Mouse (Mus musculus) forebrain, embryonic 12.5 days (tissue): ENCODE measurements around the gene Cdc42. TPM values are rescaled to one million over a fixed set of nuclear protein-coding genes. Genes with fewer than 3 reads are reported as not detected.

Source experiments
- ATAC-seq: fragments of 200-750 bp; cut with Nextera tagmentation; 2 replicates; pipeline ENCODE4 v1.8.0; 2017; ENCODE audit warnings: moderate TSS enrichment; ENCODE audit not compliant: low FRiP score
- H3K27ac ChIP-seq: fragments of 300-500 bp; sonication (generic); 2 replicates; pipeline ENCODE4 v1.5.1; 2016; ENCODE audit warnings: mild to moderate bottlenecking
- H3K27me3 ChIP-seq: fragments of 300-500 bp; sonication (generic); 2 replicates; pipeline ENCODE4 v1.6.1; 2016; ENCODE audit warnings: mild to moderate bottlenecking
- H3K36me3 ChIP-seq: fragments of 300-500 bp; sonication (generic); replicated peaks from 2 replicates; pipeline ENCODE4 v1.6.1; 2016; ENCODE audit warnings: mild to moderate bottlenecking
- H3K4me1 ChIP-seq: fragments of 300-500 bp; sonication (generic); 2 replicates; pipeline ENCODE4 v1.6.1; 2016
- H3K4me2 ChIP-seq: fragments of 300-500 bp; sonication (generic); 2 replicates; pipeline ENCODE4 v1.6.1; 2016; ENCODE audit warnings: mild to moderate bottlenecking, moderate library complexity
- H3K4me3 ChIP-seq: fragments of 300-500 bp; sonication (generic); replicated peaks from 2 replicates; pipeline ENCODE4 v1.5.1; 2016; ENCODE audit warnings: mild to moderate bottlenecking
- H3K9ac ChIP-seq: fragments of 300-500 bp; sonication (generic); 2 replicates; pipeline ENCODE4 v1.6.1; 2016; ENCODE audit warnings: mild to moderate bottlenecking
- H3K9me3 ChIP-seq: fragments of 300-500 bp; sonication (generic); 2 replicates; pipeline ENCODE4 v1.6.1; 2016
- WGBS: fragments of 180-500 bp; shearing (Covaris S2); methylation state at CpG from one replicate; pipeline ENCODE4 v1.1.7; 2016; 5-methylcytosine and 5-hydroxymethylcytosine counted together
- polyA plus RNA-seq: library from polyadenylated mRNA; unstranded; fragments of >200 nt; fragmentation: Nextera tagmentation; extraction: Ambion mirVana; gene quantifications from 2 replicates; pipeline ENCODE4 v1.2.1, GENCODE M21; 2016

The Cdc42 gene
- polyA plus RNA-seq, 1 experiment from 2014 or later, result 584 TPM

DNA sequence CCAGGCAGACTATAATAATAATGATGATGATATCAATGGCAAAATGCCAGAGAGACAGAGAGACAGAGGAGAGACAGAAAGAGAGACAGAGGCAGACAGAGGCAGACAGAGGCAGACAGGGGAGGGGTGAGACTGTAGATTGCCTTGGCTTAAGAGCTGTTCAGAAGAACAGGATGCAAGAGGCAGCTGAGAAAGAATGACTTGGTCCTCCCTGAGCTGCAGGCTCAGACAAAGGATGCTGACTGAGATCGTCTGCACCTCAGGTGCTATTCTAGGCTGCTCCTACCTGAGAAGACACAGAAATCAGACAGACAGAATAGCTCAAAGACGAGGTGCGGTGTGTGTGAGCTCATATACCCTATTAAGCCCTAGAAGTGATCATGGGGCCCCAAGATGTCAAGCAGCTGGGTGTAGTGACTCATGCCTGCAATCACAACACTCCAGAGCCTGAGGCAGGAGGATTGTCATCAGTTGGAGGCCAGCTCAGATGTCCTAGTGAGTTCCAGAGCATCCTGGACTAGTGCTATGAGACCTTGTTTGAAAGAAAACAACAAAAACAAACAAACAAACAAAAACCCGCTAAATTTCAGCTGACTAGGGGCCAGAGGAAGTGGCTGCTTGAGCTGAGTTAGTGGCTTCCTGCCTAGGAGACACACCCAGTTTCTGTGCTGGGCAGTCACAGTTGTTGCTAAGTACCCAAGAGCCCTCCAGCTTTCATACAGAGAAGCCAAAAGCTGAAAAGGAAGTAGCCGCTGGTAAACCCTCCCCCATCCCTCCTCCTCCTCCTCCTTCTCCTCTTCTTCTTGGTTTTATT lies 10.0 kb upstream of the Cdc42 start:
- H3K4me1 ChIP-seq, result peaks cover 12% of the 10 kb centered on the region
- no peak overlapping the region for H3K4me2 ChIP-seq
- H3K9ac ChIP-seq, result no peak overlapping the region; the same call in 1 of the 2 replicates
- no peak for ATAC-seq
- 57% methylated on average over 5 of the region's 5 CpGs for WGBS
- H3K27me3 ChIP-seq, result no peaks in the 10 kb centered on the region
- no peaks in the 10 kb centered on the region for H3K9me3 ChIP-seq
- no peaks in the 10 kb centered on the region for H3K36me3 ChIP-seq
- H3K4me3 ChIP-seq, result no peak overlapping the region
- H3K27ac ChIP-seq, result no peak overlapping the region

DNA sequence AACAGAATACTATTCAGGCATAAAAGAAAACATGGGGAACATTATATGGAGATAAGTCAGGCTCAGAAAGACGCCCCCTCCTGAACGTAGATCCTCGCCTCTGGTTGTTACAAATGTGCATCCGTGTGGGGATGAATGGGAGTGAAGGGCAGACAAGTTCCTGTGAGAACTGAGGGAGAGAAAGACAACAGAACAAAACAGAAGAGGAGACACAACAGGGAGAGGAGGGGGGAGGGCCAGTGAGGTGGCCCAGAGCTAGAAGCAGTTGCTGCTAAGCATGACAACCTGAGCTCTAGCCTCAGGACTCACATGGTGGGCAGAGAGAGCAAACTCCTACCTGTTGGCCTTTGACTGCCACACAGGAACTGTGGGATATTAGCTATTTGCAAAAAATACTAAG lies 8.6 kb upstream of the Cdc42 start:
- Histone ChIP-seq H3K4me3 (no peak overlapping the region), H3K4me2 (no peak overlapping the region), H3K4me1 (peaks cover 12% of the 10 kb centered on the region), H3K9me3 (no peaks in the 10 kb centered on the region), H3K9ac (no peak overlapping the region), H3K27ac (no peak overlapping the region), H3K36me3 (no peaks in the 10 kb centered on the region), H3K27me3 (no peaks in the 10 kb centered on the region)
- no peak for ATAC-seq
- WGBS, result 82% methylated on average over 4 of the region's 4 CpGs

DNA sequence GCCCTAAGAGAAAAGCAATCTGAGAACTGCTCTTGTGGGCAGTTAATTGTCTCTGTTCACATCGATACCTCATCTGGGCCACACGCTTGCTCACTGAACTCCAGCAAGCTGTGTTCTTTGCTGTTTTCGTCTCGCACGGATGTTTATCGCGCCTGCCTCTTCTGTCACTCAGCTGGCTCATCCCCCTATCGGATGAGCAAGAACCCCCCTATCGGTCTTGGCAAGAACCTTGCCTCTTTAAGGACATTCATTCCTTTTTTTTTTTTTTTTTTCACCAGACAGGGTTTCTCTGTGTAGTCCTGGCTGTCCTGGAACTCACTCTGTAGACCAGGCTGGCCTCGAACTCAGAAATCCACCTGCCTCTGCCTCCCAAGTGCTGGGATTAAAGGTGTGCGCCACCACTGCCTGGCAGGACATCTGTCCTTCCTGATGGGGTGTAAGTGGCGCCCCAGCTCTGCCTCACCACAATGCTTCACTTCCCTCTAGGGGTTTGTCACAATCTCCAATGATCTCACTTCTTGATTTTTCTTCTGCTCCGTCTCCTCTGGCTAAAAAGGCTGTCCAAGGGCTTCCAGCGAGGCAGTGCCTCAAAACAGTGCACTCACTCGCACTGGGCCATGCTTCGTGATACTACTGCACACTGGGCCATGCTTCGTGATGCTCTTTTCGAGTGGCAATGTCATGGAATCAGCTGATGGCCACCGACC lies 8.0 kb upstream of the Cdc42 start:
- H3K4me2 ChIP-seq, result no peak overlapping the region
- no peaks in the 10 kb centered on the region for H3K9me3 ChIP-seq
- WGBS, result 88% methylated on average over 19 of the region's 19 CpGs
- no peak overlapping the region for H3K9ac ChIP-seq
- H3K27ac ChIP-seq, result no peak overlapping the region
- H3K4me3 ChIP-seq, result no peak overlapping the region
- no peaks in the 10 kb centered on the region for H3K27me3 ChIP-seq
- H3K36me3 ChIP-seq, result no peaks in the 10 kb centered on the region
- H3K4me1 ChIP-seq, result peaks cover 10% of the 10 kb centered on the region
- ATAC-seq, result no peak

GRCm38 (mm10) chr4:137364826-137365225 lies 7.3 kb upstream of the Cdc42 start:
- Histone ChIP-seq H3K27ac (no peak overlapping the region), H3K36me3 (no peaks in the 10 kb centered on the region), H3K4me3 (no peak overlapping the region), H3K9me3 (no peaks in the 10 kb centered on the region), H3K27me3 (no peaks in the 10 kb centered on the region), H3K9ac (no peak overlapping the region), H3K4me1 (peaks cover 4% of the 10 kb centered on the region), H3K4me2 (no peak overlapping the region)
- 92% methylated on average over 6 of the region's 6 CpGs for WGBS
- ATAC-seq, result no peak

- no peak overlapping the region for H3K4me3 ChIP-seq
- H3K4me1 ChIP-seq, result peaks cover 5% of the 10 kb centered on the region
- 73% methylated on average over 3 of the region's 3 CpGs for WGBS
- H3K9me3 ChIP-seq, result no peaks in the 10 kb centered on the region
- H3K9ac ChIP-seq, result no peak overlapping the region
- no peak overlapping the region for H3K4me2 ChIP-seq
- no peak for ATAC-seq
- 0 out of 2 replicates have a peak, but pooled peaks cover 5% of the 10 kb centered on the region for H3K27me3 ChIP-seq
- H3K36me3 ChIP-seq, result no peaks in the 10 kb centered on the region
- no peak overlapping the region for H3K27ac ChIP-seq
Measured at GRCm38 (mm10) chr4:137360996-137361395, 3.5 kb upstream of the Cdc42 start.

DNA sequence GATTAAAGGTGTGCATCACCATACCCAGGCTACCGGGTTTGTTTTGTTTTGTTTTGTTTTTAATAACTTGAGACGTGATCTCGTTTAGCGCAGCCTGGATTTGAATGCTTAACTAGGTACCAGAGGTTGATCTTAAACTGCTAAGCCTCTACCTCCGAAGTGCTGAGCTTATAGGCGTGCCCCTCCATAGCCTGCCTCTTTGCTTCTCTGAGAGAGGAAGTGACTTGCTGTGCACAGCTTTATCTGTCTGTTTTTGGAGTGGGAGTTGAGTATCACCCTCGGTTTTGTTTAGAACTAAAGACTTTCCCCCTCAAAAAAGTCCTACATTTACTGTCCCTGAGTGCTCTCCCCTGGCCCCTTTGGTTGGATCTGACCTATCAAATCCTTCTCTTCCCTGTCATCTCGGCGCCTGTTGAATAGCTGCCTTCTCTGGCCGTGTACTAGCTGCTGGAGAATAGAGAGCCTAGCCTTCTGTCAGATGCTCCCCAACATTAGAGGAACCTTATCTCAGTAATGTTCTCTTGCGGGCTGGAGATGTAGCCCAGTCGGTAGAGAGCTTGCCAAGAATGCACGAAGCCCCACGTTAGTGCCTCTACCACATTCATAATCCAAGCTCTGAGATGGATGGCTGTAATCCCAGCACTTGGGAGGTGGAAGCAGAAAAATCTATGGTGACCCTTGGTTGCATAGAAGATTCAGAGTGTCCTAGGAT lies 927 bp upstream of the Cdc42 start:
- Histone ChIP-seq H3K9me3 (no peaks in the 10 kb centered on the region), H3K27ac (no peak overlapping the region), H3K4me1 (peaks cover 15% of the 10 kb centered on the region), H3K27me3 (0 out of 2 replicates have a peak, but pooled peaks cover 5% of the 10 kb centered on the region), H3K36me3 (no peaks in the 10 kb centered on the region), H3K4me2 (no peak overlapping the region), H3K4me3 (no peak overlapping the region), H3K9ac (no peak overlapping the region)
- WGBS, result 63% methylated on average over 14 of the region's 14 CpGs
- no peak for ATAC-seq

GRCm38 (mm10) chr4:137356674-137357510 lies 628 bp downstream of the Cdc42 start:
- no peaks in the 10 kb centered on the region for H3K9me3 ChIP-seq
- H3K36me3 ChIP-seq, result no peaks in the 10 kb centered on the region
- WGBS, result under 1% methylated on average over 49 of the region's 90 CpGs
- peaks cover 23% of the 10 kb centered on the region for H3K4me1 ChIP-seq
- H3K9ac ChIP-seq, result peak overlapping the region; percentile 99
- peak overlapping the region; percentile 77 for H3K4me2 ChIP-seq
- ATAC-seq, result peak; percentile 73
- peak overlapping the region; percentile 98 for H3K4me3 ChIP-seq
- 0 out of 2 replicates have a peak, but pooled peaks cover 5% of the 10 kb centered on the region for H3K27me3 ChIP-seq
- peak overlapping the region; percentile 98 for H3K27ac ChIP-seq

GRCm38 (mm10) chr4:137350627-137351026 lies 6.9 kb downstream of the Cdc42 start:
- no peak overlapping the region for H3K4me2 ChIP-seq
- H3K4me1 ChIP-seq, result peaks cover 15% of the 10 kb centered on the region

GRCm38 (mm10) chr4:137345790-137346189 lies 11.7 kb downstream of the Cdc42 start:
- H3K4me3 ChIP-seq, result no peak overlapping the region
- no peak overlapping the region for H3K27ac ChIP-seq
- H3K9me3 ChIP-seq, result no peaks in the 10 kb centered on the region
- H3K4me1 ChIP-seq, result no peaks in the 10 kb centered on the region
- no peaks in the 10 kb centered on the region for H3K27me3 ChIP-seq
- ATAC-seq, result no peak
- no peak overlapping the region for H3K4me2 ChIP-seq
- H3K36me3 ChIP-seq, result 0 out of 2 replicates have a peak, but pooled peaks cover 3% of the 10 kb centered on the region
- 96% methylated on average over 1 of the region's 1 CpGs for WGBS
- no peak overlapping the region for H3K9ac ChIP-seq

More at GRCm38 (mm10) chr4:137350627-137351026, 6.9 kb downstream of the Cdc42 start:
- H3K27me3 ChIP-seq, result no peaks in the 10 kb centered on the region
- no peaks in the 10 kb centered on the region for H3K9me3 ChIP-seq
- no peak overlapping the region for H3K9ac ChIP-seq
- H3K4me3 ChIP-seq, result no peak overlapping the region
- 0 out of 2 replicates have a peak, but pooled peaks cover 1% of the 10 kb centered on the region for H3K36me3 ChIP-seq
- ATAC-seq, result no peak
- H3K27ac ChIP-seq, result no peak overlapping the region

DNA sequence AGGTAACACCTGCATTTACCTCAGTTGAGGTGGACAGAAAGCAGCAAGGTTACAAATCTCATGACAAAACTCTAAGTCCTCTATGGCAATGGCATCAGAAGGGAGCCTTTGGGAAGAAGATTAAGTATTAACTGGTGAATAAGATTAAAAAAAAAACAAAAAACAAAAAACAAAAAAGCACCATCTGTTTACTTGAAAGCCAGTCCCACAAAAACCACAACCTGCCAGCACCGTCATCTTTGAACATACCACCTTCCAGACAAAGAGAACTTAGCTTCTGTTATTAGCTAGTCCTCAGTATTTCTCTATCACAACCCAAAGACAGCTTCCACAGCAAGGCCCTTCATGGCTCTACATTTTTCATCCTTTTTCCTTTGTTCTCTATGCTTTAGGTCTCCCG lies 12.4 kb downstream of the Cdc42 start:
- H3K9me3 ChIP-seq, result no peaks in the 10 kb centered on the region
- no peak overlapping the region for H3K27ac ChIP-seq
- no peak overlapping the region for H3K4me3 ChIP-seq
- H3K27me3 ChIP-seq, result no peaks in the 10 kb centered on the region
- no peak overlapping the region for H3K4me2 ChIP-seq
- H3K9ac ChIP-seq, result no peak overlapping the region
- no peaks in the 10 kb centered on the region for H3K4me1 ChIP-seq
- WGBS, result 78% methylated on average over 2 of the region's 2 CpGs
- H3K36me3 ChIP-seq, result peaks cover 8% of the 10 kb centered on the region; the same call in 1 of the 2 replicates
- ATAC-seq, result no peak

DNA sequence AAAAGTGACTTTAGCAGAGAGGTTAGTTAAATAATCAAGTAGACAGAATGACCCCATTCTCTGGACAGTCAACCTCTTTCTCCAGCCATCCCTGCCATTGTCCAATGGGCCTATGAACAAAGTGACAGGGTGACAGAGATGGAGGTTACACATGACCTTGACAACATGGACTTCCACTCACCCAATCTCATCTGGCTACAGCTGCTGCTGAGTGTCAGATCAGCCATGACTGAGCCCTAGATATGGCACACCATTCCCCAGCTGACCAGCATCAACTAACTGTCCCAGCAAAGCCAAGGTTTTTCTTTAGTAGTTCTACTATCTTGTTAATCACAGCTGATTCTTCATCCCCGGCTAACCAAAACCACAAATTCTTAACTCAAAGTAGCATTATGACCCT lies 14.7 kb downstream of the Cdc42 start:
- WGBS, result 94% methylated on average over 1 of the region's 1 CpGs

More for the DNA sequence above, 14.7 kb downstream of the Cdc42 start:
- Histone ChIP-seq H3K36me3 (peaks cover 9% of the 10 kb centered on the region; the same call in 1 of the 2 replicates), H3K9ac (no peak overlapping the region), H3K9me3 (no peaks in the 10 kb centered on the region), H3K4me1 (no peaks in the 10 kb centered on the region), H3K27ac (no peak overlapping the region), H3K4me2 (no peak overlapping the region), H3K4me3 (no peak overlapping the region), H3K27me3 (no peaks in the 10 kb centered on the region)
- no peak for ATAC-seq
